Mouse (Mus musculus): ENCODE measurements around the gene Gab1.

Gab1 gene

DNA sequence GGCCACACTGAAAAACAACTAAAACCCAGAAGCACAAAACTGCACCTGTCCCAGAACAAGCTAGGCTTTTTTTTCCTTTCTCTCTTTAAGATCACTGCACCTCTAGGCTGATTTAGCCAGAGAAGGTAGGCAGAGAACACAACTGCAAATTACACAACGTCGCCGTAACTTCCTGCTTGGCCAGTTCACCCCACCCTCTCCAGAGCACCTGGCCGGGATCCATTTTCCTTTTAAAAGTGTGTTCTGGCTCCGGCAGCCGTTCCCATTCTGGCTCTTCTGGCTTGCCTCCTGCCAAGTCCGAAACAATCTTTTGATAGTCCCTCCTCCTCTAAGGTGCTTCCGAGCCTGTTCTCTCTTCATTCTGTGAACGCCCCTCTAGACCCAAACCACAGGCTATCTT lies 32.4 kb downstream of the Gab1 start:
- TF ChIP-seq NANOG (IDR thresholded peaks at IDR 0.05; ENCODE audit: borderline replicate concordance, low read length) (no peak), CTCF (conservative IDR thresholded peaks at IDR 0.05; ENCODE audit: low read length) (no peak), POU5F1 (IDR thresholded peaks at IDR 0.05; ENCODE audit: borderline replicate concordance, low read length) (no peak)
- no peaks in the 10 kb centered on the region for H3K9me3 ChIP-seq (ENCODE audit: low read length)
- peaks cover 94% of the 10 kb centered on the region for H3K36me3 ChIP-seq (ENCODE audit: insufficient read depth, low read length)
- no peaks in the 10 kb centered on the region for H3K27me3 ChIP-seq (ENCODE audit: insufficient read depth, low read length)
- peak overlapping the region; percentile 26; the same call in 1 of the 2 replicates for H3K4me3 ChIP-seq (replicated peaks; ENCODE audit: low read length)
- H3K4me1 ChIP-seq (replicated peaks; ENCODE audit: low read depth, low read length): peaks cover 90% of the 10 kb centered on the region

DNA sequence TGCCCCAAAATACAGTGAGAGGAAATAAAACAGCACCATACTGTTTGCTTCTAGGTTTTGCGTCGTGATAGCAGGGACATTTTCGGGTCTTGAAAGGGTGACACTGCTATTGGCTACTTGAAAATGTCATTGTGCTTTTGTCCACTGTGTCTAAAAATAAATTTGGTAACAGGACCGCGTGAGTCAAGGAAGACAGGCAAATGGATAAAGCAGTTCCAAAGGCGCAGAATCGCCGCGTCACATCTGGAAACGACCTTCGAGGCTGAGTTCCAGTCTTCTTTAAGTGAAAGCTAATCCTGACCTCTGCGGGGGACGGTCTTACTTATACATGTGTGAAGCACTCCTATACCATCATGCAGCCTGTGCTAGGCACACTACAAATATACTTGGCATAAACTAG lies 35.0 kb downstream of the Gab1 start:
- H3K36me3 ChIP-seq (ENCODE audit: insufficient read depth, low read length): peaks cover 95% of the 10 kb centered on the region
- H3K4me1 ChIP-seq (replicated peaks; ENCODE audit: low read depth, low read length): peaks cover 91% of the 10 kb centered on the region
- H3K4me3 ChIP-seq (replicated peaks; ENCODE audit: low read length): no peak overlapping the region
- H3K9me3 ChIP-seq (ENCODE audit: low read length): no peaks in the 10 kb centered on the region
- TF ChIP-seq POU5F1 (IDR thresholded peaks at IDR 0.05; ENCODE audit: borderline replicate concordance, low read length) (no peak), CTCF (conservative IDR thresholded peaks at IDR 0.05; ENCODE audit: low read length) (no peak), NANOG (IDR thresholded peaks at IDR 0.05; ENCODE audit: borderline replicate concordance, low read length) (no peak)
- no peaks in the 10 kb centered on the region for H3K27me3 ChIP-seq (ENCODE audit: insufficient read depth, low read length)

GRCm38 (mm10) chr8:80843744-80844434 lies 36.4 kb downstream of the Gab1 start:
- peaks cover 95% of the 10 kb centered on the region for H3K36me3 ChIP-seq (ENCODE audit: insufficient read depth, low read length)
- H3K9me3 ChIP-seq (ENCODE audit: low read length): no peaks in the 10 kb centered on the region
- H3K4me1 ChIP-seq (replicated peaks; ENCODE audit: low read depth, low read length): peaks cover 81% of the 10 kb centered on the region
- no peak for TF ChIP-seq NANOG (IDR thresholded peaks at IDR 0.05; ENCODE audit: borderline replicate concordance, low read length)
- TF ChIP-seq POU5F1 (IDR thresholded peaks at IDR 0.05; ENCODE audit: borderline replicate concordance, low read length): no peak
- no peak for TF ChIP-seq CTCF (conservative IDR thresholded peaks at IDR 0.05; ENCODE audit: low read length)
- no peak overlapping the region for H3K4me3 ChIP-seq (replicated peaks; ENCODE audit: low read length)
- no peaks in the 10 kb centered on the region for H3K27me3 ChIP-seq (ENCODE audit: insufficient read depth, low read length)

DNA sequence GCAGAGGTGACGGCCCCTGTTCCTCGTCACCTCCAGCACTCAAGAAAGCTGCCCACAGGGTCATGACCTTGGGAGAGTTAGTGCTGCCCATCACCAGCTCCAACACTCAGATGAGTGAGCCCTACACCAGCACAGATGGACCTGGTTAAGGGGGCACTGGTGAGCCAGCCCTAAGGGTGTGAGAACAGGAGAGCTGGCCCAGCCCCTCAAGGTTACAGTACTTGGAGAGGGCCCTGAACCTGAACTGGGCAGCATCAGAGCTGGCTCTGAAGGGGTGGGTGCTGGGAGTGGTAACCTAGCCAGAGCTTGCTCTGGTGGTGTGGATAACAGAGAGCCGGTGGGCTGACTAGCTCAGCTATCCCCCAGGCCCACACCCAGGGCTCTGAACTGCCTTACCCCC lies 37.8 kb downstream of the Gab1 start:
- no peak overlapping the region for H3K4me3 ChIP-seq (replicated peaks; ENCODE audit: low read length)
- no peaks in the 10 kb centered on the region for H3K9me3 ChIP-seq (ENCODE audit: low read length)
- peaks cover 69% of the 10 kb centered on the region for H3K4me1 ChIP-seq (replicated peaks; ENCODE audit: low read depth, low read length)
- no peaks in the 10 kb centered on the region for H3K27me3 ChIP-seq (ENCODE audit: insufficient read depth, low read length)
- TF ChIP-seq CTCF (conservative IDR thresholded peaks at IDR 0.05; ENCODE audit: low read length) (no peak), POU5F1 (IDR thresholded peaks at IDR 0.05; ENCODE audit: borderline replicate concordance, low read length) (no peak), NANOG (IDR thresholded peaks at IDR 0.05; ENCODE audit: borderline replicate concordance, low read length) (no peak)
- H3K36me3 ChIP-seq (ENCODE audit: insufficient read depth, low read length): peaks cover 97% of the 10 kb centered on the region

DNA sequence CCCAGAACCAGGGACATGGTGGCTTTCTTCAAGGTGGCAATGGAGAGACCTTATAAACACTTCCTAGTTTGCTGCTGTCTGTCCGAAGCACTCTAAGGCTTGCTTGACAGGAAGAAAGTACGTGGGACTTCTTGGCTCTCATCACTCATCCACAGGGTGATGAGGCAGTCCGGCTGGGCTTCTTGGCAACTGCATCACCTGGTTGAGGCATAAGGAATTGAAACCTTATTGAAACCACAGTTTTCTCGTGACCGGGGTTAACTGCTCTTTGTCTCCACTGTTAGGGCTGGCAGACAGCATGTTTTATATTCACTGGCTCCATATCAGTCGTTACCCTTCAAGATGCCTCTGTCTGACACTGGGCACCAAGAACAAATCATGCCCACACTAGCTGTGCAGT lies 40.2 kb downstream of the Gab1 start:
- H3K27me3 ChIP-seq (ENCODE audit: insufficient read depth, low read length): no peaks in the 10 kb centered on the region
- peaks cover 97% of the 10 kb centered on the region for H3K36me3 ChIP-seq (ENCODE audit: insufficient read depth, low read length)
- H3K4me1 ChIP-seq (replicated peaks; ENCODE audit: low read depth, low read length): peaks cover 56% of the 10 kb centered on the region
- H3K9me3 ChIP-seq (ENCODE audit: low read length): no peaks in the 10 kb centered on the region
- no peak overlapping the region for H3K4me3 ChIP-seq (replicated peaks; ENCODE audit: low read length)
- TF ChIP-seq NANOG (IDR thresholded peaks at IDR 0.05; ENCODE audit: borderline replicate concordance, low read length) (no peak), CTCF (conservative IDR thresholded peaks at IDR 0.05; ENCODE audit: low read length) (no peak)

DNA sequence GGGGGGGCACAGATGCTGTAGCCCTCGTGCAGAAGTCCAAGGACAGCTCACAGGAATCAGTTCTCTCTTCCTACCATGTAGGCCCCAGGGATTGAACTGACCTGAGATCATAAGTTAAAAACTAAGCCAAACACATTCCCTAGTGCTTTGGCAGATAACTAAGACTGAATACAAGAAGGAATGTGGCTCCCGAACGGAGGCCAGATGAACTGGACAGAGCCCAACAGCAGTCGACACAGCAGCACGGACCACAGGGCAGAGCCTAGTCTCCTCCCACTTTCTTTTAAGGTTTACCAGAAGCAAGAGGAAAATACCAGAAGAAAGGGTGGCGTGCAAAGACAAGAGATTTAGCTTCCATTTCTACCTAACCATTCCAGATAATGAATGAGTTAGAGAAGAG lies 42.1 kb downstream of the Gab1 start:
- Histone ChIP-seq H3K4me3 (replicated peaks; ENCODE audit: low read length) (no peak overlapping the region), H3K9me3 (ENCODE audit: low read length) (no peaks in the 10 kb centered on the region), H3K27me3 (ENCODE audit: insufficient read depth, low read length) (no peaks in the 10 kb centered on the region), H3K4me1 (replicated peaks; ENCODE audit: low read depth, low read length) (peaks cover 54% of the 10 kb centered on the region), H3K36me3 (ENCODE audit: insufficient read depth, low read length) (peaks cover 100% of the 10 kb centered on the region)
- no peak for TF ChIP-seq NANOG (IDR thresholded peaks at IDR 0.05; ENCODE audit: borderline replicate concordance, low read length)
- TF ChIP-seq POU5F1 (IDR thresholded peaks at IDR 0.05; ENCODE audit: borderline replicate concordance, low read length): no peak
- TF ChIP-seq CTCF (conservative IDR thresholded peaks at IDR 0.05; ENCODE audit: low read length): no peak

DNA sequence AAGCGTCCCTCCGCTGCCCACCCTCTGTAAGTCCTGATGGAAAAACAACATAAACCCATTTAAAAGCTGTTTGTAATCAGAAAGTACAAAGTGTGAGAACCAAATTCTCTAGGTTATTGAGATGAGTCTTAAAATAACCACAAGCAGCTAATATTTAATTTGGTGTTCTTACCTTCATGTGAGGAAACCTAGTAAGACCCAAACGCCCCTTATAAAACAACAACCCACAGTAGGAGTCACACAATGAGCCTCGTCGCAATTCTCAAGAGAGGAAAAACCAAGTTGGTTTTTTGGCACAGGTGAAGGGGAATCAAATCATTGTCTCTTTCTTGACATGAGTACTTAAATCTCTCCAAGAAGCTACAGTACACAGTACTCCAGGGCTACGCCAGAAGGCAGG lies 44.9 kb downstream of the Gab1 start:
- no peak for TF ChIP-seq POU5F1 (IDR thresholded peaks at IDR 0.05; ENCODE audit: borderline replicate concordance, low read length)
- TF ChIP-seq CTCF (conservative IDR thresholded peaks at IDR 0.05; ENCODE audit: low read length): no peak
- TF ChIP-seq NANOG (IDR thresholded peaks at IDR 0.05; ENCODE audit: borderline replicate concordance, low read length): no peak
- Histone ChIP-seq H3K4me1 (replicated peaks; ENCODE audit: low read depth, low read length) (peaks cover 50% of the 10 kb centered on the region), H3K9me3 (ENCODE audit: low read length) (no peaks in the 10 kb centered on the region)

GRCm38 (mm10) chr8:80834443-80834842 lies 45.9 kb downstream of the Gab1 start:
- peaks cover 93% of the 10 kb centered on the region for H3K36me3 ChIP-seq (ENCODE audit: insufficient read depth, low read length)
- peaks cover 54% of the 10 kb centered on the region for H3K4me1 ChIP-seq (replicated peaks; ENCODE audit: low read depth, low read length)
- no peaks in the 10 kb centered on the region for H3K27me3 ChIP-seq (ENCODE audit: insufficient read depth, low read length)
- no peaks in the 10 kb centered on the region for H3K9me3 ChIP-seq (ENCODE audit: low read length)
- H3K4me3 ChIP-seq (replicated peaks; ENCODE audit: low read length): no peak overlapping the region
- no peak for TF ChIP-seq CTCF (conservative IDR thresholded peaks at IDR 0.05; ENCODE audit: low read length)
- no peak for TF ChIP-seq NANOG (IDR thresholded peaks at IDR 0.05; ENCODE audit: borderline replicate concordance, low read length)
- no peak for TF ChIP-seq POU5F1 (IDR thresholded peaks at IDR 0.05; ENCODE audit: borderline replicate concordance, low read length)

More for the DNA sequence above, 44.9 kb downstream of the Gab1 start:
- H3K27me3 ChIP-seq (ENCODE audit: insufficient read depth, low read length): no peaks in the 10 kb centered on the region
- H3K36me3 ChIP-seq (ENCODE audit: insufficient read depth, low read length): peaks cover 93% of the 10 kb centered on the region
- H3K4me3 ChIP-seq (replicated peaks; ENCODE audit: low read length): no peak overlapping the region

DNA sequence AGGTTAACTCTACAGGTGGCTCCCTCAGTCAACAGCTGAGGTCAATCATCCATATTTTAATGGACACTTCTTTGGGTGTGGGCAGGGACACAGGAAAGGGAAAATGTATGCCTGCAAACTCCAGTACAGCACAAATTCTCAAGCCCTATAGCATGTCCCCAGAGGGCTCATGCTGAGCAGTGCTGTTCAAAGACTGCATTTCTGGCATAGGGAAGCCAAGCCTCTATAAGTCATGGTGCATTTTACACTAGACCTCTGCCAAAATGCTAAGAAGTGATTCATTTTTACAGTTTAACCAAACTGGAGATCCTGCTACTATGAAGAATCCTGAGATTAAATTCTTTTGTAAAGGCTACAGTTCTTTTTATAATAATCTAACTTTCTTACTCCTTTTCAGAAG lies 47.8 kb downstream of the Gab1 start:
- H3K27me3 ChIP-seq (ENCODE audit: insufficient read depth, low read length): no peaks in the 10 kb centered on the region
- H3K9me3 ChIP-seq (ENCODE audit: low read length): no peaks in the 10 kb centered on the region
- peaks cover 88% of the 10 kb centered on the region for H3K36me3 ChIP-seq (ENCODE audit: insufficient read depth, low read length)
- H3K4me1 ChIP-seq (replicated peaks; ENCODE audit: low read depth, low read length): peaks cover 64% of the 10 kb centered on the region
- TF ChIP-seq CTCF (conservative IDR thresholded peaks at IDR 0.05; ENCODE audit: low read length): no peak
- TF ChIP-seq POU5F1 (IDR thresholded peaks at IDR 0.05; ENCODE audit: borderline replicate concordance, low read length): no peak
- no peak for TF ChIP-seq NANOG (IDR thresholded peaks at IDR 0.05; ENCODE audit: borderline replicate concordance, low read length)
- H3K4me3 ChIP-seq (replicated peaks; ENCODE audit: low read length): no peak overlapping the region

All from E14TG2a.4 (cell line).